Mouse (Mus musculus): Measurements from ENCODE around the gene Hikeshi. TPM values are rescaled to one million over a fixed set of nuclear protein-coding genes. Genes with fewer than 3 reads are reported as not detected.

Gene Hikeshi
- polyA plus RNA-seq, 1 experiment from 2014 or later: 48.2 TPM

DNA sequence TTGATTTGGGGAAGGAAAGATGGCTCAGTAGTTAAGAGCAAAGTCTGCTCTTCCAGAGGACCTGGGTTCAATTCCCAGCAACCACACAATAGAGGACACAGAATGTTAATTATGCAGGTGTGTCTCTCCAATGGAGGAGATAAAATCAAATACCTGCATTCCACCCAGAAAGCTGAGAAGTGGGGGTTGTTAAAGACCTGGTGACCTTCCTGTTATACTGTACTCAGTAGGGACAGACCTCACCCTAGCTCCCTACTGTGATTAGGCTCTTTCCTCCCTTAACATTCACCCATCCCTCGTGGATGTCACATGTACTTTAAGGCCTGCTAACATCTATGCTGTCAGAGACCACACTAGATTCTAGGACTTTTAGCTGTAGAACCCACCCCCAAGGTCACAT is 34.6 kb upstream of the Hikeshi start:
- Histone ChIP-seq H3K9me3 (replicated peaks; ENCODE audit: control insufficient read depth, low read length) (no peaks in the 10 kb centered on the region), H3K4me2 (ENCODE audit: low read depth, low read length) (no peak overlapping the region), H3K27me3 (ENCODE audit: control insufficient read depth, insufficient read depth, low read depth, low read length) (no peaks in the 10 kb centered on the region), H3K4me3 (ENCODE audit: low read depth, low read length) (no peak overlapping the region), H3K4me1 (ENCODE audit: control insufficient read depth, low read depth, low read length) (peaks cover 9% of the 10 kb centered on the region), H3K27ac (ENCODE audit: low read length) (no peak overlapping the region), H3K9ac (ENCODE audit: low read depth, low read length) (no peak overlapping the region), H3K36me3 (ENCODE audit: control insufficient read depth, insufficient read depth) (peaks cover 41% of the 10 kb centered on the region)
- ATAC-seq (ENCODE audit: low read depth): no peak
- WGBS (ENCODE audit: insufficient replicate concordance): 83% methylated on average over 1 of the region's 1 CpGs

DNA sequence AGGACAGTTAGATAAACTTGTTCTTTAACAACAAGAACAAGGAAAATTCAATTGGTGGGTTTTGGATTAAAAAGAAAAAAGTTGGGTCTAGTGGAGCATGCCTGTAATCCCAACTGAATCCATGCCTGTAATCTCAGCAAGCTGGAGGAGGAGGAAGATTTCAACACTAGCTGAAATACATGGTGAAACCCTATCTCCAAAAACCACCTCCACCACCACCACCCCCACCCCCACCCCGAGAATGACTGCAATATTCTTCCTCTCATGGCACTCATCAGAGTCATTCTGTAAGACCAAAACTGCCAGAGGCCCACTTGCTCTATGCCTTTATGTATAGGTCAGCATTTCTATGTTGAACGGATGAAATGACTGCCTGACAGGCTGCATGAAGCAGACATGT is 26.2 kb upstream of the Hikeshi start:
- no peaks in the 10 kb centered on the region for H3K27me3 ChIP-seq (ENCODE audit: control insufficient read depth, insufficient read depth, low read depth, low read length)
- H3K36me3 ChIP-seq (ENCODE audit: control insufficient read depth, insufficient read depth): peaks cover 44% of the 10 kb centered on the region
- WGBS (ENCODE audit: insufficient replicate concordance): 62% methylated on average over 2 of the region's 2 CpGs

DNA sequence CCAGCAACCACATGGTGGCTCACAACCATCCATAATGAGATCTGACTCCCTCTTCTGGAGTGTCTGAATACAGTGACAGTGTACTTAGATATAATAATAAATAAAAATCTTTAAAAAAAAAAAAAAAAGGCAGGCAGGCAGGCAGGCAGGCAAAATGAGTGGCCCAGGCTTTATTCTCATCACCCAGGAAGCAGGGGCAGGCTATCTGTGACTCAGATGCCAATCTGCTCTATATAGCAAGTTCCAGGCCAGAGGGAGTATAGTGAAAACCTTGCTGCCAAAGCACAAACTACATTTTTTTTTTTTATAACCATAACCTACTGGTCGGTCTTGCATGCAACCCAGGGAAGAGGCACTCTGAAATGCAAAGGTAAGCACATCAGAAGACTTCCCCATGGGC is 25.8 kb upstream of the Hikeshi start:
- Histone ChIP-seq H3K9ac (ENCODE audit: low read depth, low read length) (no peak overlapping the region), H3K27ac (ENCODE audit: low read length) (no peak overlapping the region), H3K4me1 (ENCODE audit: control insufficient read depth, low read depth, low read length) (peaks cover 4% of the 10 kb centered on the region), H3K36me3 (ENCODE audit: control insufficient read depth, insufficient read depth) (peaks cover 41% of the 10 kb centered on the region), H3K4me3 (ENCODE audit: low read depth, low read length) (no peak overlapping the region), H3K4me2 (ENCODE audit: low read depth, low read length) (no peak overlapping the region), H3K9me3 (replicated peaks; ENCODE audit: control insufficient read depth, low read length) (no peaks in the 10 kb centered on the region), H3K27me3 (ENCODE audit: control insufficient read depth, insufficient read depth, low read depth, low read length) (no peaks in the 10 kb centered on the region)
- WGBS (ENCODE audit: insufficient replicate concordance): 74% methylated on average over 1 of the region's 1 CpGs
- no peak for ATAC-seq (ENCODE audit: low read depth)

More for the DNA sequence above, 26.2 kb upstream of the Hikeshi start:
- no peak for ATAC-seq (ENCODE audit: low read depth)
- Histone ChIP-seq H3K9me3 (replicated peaks; ENCODE audit: control insufficient read depth, low read length) (no peaks in the 10 kb centered on the region), H3K4me2 (ENCODE audit: low read depth, low read length) (no peak overlapping the region), H3K4me1 (ENCODE audit: control insufficient read depth, low read depth, low read length) (peaks cover 4% of the 10 kb centered on the region), H3K27ac (ENCODE audit: low read length) (no peak overlapping the region), H3K4me3 (ENCODE audit: low read depth, low read length) (no peak overlapping the region), H3K9ac (ENCODE audit: low read depth, low read length) (no peak overlapping the region)

DNA sequence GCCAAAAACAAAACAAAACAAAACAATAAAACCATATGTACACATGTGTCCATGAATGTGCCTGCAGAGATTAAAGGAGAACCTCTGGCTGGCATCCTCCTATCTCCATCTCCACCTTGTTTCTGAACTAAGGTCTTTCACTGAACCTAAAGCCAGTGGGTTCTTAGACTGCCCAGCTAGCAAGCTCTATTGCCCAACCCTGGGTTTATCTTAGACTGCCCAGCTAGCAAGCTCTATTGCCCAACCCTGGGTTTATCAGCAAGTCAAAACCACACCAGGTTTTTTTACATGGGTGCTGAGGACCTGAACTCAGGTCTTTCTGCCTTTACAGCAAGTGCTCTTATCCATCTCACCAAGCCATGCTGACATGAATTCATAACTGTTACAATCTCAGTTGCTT is 22.1 kb upstream of the Hikeshi start:
- no peak overlapping the region for H3K4me2 ChIP-seq (ENCODE audit: low read depth, low read length)
- H3K36me3 ChIP-seq (ENCODE audit: control insufficient read depth, insufficient read depth): peaks cover 49% of the 10 kb centered on the region
- no peaks in the 10 kb centered on the region for H3K27me3 ChIP-seq (ENCODE audit: control insufficient read depth, insufficient read depth, low read depth, low read length)
- no peak overlapping the region for H3K9ac ChIP-seq (ENCODE audit: low read depth, low read length)
- no peaks in the 10 kb centered on the region for H3K9me3 ChIP-seq (replicated peaks; ENCODE audit: control insufficient read depth, low read length)
- peak; percentile 92 for ATAC-seq (ENCODE audit: low read depth)
- H3K27ac ChIP-seq (ENCODE audit: low read length): no peak overlapping the region
- H3K4me1 ChIP-seq (ENCODE audit: control insufficient read depth, low read depth, low read length): peaks cover 4% of the 10 kb centered on the region
- no peak overlapping the region for H3K4me3 ChIP-seq (ENCODE audit: low read depth, low read length)

DNA sequence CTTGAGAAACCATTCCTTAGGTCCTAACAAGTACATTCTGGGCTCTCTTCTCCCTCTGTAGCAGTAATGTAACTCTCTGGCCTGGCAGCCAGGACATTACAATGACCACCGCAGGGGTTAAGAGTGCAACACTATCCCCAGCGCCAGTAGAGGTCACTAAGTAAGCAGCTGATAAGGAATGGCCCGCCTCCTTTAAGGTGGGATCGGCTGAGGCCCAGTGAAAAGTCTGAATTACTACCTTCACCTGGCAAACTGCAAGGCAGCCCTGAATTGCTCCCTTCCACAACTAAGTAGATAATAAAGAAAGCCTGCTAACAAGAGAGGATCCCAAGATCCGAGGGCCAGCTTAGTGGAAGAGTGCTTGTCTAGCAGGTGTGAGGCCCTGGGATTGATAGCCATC is 16.3 kb upstream of the Hikeshi start:
- ATAC-seq (ENCODE audit: low read depth): no peak
- Histone ChIP-seq H3K4me2 (ENCODE audit: low read depth, low read length) (no peak overlapping the region), H3K4me3 (ENCODE audit: low read depth, low read length) (no peak overlapping the region), H3K27me3 (ENCODE audit: control insufficient read depth, insufficient read depth, low read depth, low read length) (no peaks in the 10 kb centered on the region), H3K27ac (ENCODE audit: low read length) (no peak overlapping the region), H3K36me3 (ENCODE audit: control insufficient read depth, insufficient read depth) (peaks cover 35% of the 10 kb centered on the region), H3K9me3 (replicated peaks; ENCODE audit: control insufficient read depth, low read length) (no peaks in the 10 kb centered on the region), H3K4me1 (ENCODE audit: control insufficient read depth, low read depth, low read length) (no peaks in the 10 kb centered on the region), H3K9ac (ENCODE audit: low read depth, low read length) (no peak overlapping the region)
- 52% methylated on average over 5 of the region's 5 CpGs for WGBS (ENCODE audit: insufficient replicate concordance)

DNA sequence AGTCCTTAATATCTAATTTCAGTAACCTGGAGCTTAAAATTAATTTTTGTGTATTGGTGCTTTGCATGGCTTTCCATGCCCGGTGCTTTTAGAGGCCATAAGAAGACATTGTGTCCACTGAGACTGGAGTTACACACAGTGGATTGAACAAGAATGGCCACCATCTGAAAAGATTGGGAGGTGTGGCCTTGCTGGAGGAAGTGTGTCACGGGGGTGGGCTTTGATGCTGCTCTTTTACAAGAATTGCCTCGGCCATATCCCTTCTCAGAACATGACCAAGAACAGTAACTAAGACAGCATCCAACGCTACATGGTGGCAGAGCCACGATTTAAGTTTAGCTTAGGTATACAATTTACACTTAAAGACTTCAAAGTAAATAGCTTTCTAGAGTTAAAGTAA is 13.3 kb upstream of the Hikeshi start:
- no peak overlapping the region for H3K9ac ChIP-seq (ENCODE audit: low read depth, low read length)
- H3K9me3 ChIP-seq (replicated peaks; ENCODE audit: control insufficient read depth, low read length): no peaks in the 10 kb centered on the region
- no peak overlapping the region for H3K27ac ChIP-seq (ENCODE audit: low read length)
- 69% methylated on average over 5 of the region's 5 CpGs for WGBS (ENCODE audit: insufficient replicate concordance)
- peaks cover 21% of the 10 kb centered on the region for H3K36me3 ChIP-seq (ENCODE audit: control insufficient read depth, insufficient read depth)
- no peak overlapping the region for H3K4me3 ChIP-seq (ENCODE audit: low read depth, low read length)
- no peaks in the 10 kb centered on the region for H3K27me3 ChIP-seq (ENCODE audit: control insufficient read depth, insufficient read depth, low read depth, low read length)
- ATAC-seq (ENCODE audit: low read depth): no peak
- no peaks in the 10 kb centered on the region for H3K4me1 ChIP-seq (ENCODE audit: control insufficient read depth, low read depth, low read length)
- H3K4me2 ChIP-seq (ENCODE audit: low read depth, low read length): no peak overlapping the region

DNA sequence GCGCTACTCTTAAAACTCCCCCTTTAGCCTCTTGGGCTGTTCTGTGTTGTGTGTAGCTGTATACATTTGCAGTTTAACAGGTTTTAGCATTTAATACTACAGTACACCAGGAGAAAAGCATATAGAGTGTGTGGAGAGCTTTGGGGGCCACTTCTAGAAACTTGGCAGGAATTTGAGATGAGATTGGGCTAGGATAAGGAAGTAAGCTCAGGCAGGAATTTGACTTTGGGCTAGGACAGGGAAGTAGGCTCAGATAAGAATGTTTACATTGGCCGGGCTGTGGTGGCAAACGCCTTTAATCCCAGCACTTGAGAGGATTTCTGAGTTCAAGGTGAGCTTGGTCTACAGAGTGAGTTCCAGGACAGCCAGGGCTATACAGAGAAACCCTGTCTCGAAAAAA is 8.4 kb upstream of the Hikeshi start:
- no peak overlapping the region for H3K4me2 ChIP-seq (ENCODE audit: low read depth, low read length)
- no peaks in the 10 kb centered on the region for H3K36me3 ChIP-seq (ENCODE audit: control insufficient read depth, insufficient read depth)
- no peaks in the 10 kb centered on the region for H3K9me3 ChIP-seq (replicated peaks; ENCODE audit: control insufficient read depth, low read length)
- ATAC-seq (ENCODE audit: low read depth): no peak
- no peak overlapping the region for H3K27ac ChIP-seq (ENCODE audit: low read length)
- no peaks in the 10 kb centered on the region for H3K4me1 ChIP-seq (ENCODE audit: control insufficient read depth, low read depth, low read length)
- no peaks in the 10 kb centered on the region for H3K27me3 ChIP-seq (ENCODE audit: control insufficient read depth, insufficient read depth, low read depth, low read length)
- H3K4me3 ChIP-seq (ENCODE audit: low read depth, low read length): no peak overlapping the region
- WGBS (ENCODE audit: insufficient replicate concordance): 52% methylated on average over 4 of the region's 4 CpGs
- no peak overlapping the region for H3K9ac ChIP-seq (ENCODE audit: low read depth, low read length)

DNA sequence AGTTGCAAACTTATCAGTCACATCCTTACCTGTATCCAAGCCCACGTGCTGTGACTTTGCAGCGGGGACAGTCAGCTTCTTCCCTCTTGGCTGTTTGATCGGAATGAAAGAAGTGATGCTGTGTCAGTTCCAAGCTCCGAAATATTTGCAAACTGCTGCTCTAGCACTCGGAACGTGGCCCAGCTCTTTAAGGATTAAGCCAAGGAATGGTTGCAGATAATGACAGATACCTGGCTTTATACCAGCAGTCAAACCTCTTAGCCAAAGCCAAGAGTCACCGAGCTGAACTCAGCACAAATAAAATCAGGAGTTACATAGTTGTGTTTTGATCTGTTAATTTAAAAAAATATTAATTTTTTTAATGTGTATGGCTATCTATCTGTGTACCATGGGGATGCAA is 7.0 kb upstream of the Hikeshi start:
- Histone ChIP-seq H3K9ac (ENCODE audit: low read depth, low read length) (no peak overlapping the region), H3K27ac (ENCODE audit: low read length) (no peak overlapping the region), H3K4me1 (ENCODE audit: control insufficient read depth, low read depth, low read length) (no peaks in the 10 kb centered on the region), H3K9me3 (replicated peaks; ENCODE audit: control insufficient read depth, low read length) (no peaks in the 10 kb centered on the region), H3K4me2 (ENCODE audit: low read depth, low read length) (no peak overlapping the region), H3K36me3 (ENCODE audit: control insufficient read depth, insufficient read depth) (no peaks in the 10 kb centered on the region), H3K27me3 (ENCODE audit: control insufficient read depth, insufficient read depth, low read depth, low read length) (no peaks in the 10 kb centered on the region), H3K4me3 (ENCODE audit: low read depth, low read length) (no peak overlapping the region)
- WGBS (ENCODE audit: insufficient replicate concordance): 70% methylated on average over 7 of the region's 7 CpGs
- no peak for ATAC-seq (ENCODE audit: low read depth)

DNA sequence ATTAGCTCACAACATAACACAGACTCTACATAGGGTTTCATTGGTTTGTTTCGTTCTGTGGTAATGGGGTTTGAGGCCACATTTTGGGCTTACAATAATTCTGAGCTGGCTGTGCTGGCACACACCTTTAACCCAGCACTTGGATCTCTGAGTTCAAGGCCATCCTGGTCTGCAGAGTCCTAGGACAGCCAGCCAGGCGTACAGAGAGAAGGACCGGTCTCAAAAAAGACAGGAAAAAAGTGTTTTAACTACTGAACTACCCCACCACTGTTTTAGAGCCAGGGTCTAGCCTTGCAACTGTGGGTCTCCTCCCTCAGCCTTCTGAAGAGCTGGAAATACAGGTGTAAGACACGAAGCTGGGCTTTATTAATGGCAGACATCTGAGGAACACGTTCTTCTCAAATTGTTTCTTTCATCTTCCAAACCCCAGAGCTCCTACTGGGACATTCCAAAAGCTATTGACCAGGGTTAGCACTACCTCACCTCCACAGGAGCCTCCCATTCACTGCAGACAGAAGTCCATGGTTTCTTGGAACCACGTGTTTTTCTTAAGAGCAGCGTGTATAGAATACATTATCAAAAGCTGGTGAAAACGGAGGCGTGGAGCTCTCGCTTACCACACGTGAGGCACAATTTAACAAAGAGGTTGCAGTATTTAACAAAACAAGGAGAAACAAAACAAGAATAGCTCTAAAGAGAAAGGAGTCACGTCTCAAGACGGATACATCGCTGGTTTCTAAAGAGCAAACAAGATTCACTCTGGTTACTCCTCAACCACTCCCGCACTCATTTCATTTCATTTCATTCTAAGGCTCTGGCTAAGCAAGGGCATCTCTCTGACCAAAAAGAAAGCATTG is 1.3 kb downstream of the Hikeshi start:
- no peaks in the 10 kb centered on the region for H3K9me3 ChIP-seq (replicated peaks; ENCODE audit: control insufficient read depth, low read length)
- peaks cover 16% of the 10 kb centered on the region for H3K4me1 ChIP-seq (ENCODE audit: control insufficient read depth, low read depth, low read length)
- peak overlapping the region; percentile 91 for H3K4me2 ChIP-seq (ENCODE audit: low read depth, low read length)
- WGBS (ENCODE audit: insufficient replicate concordance): 45% methylated on average over 15 of the region's 15 CpGs
- peak overlapping the region; percentile 26; the same call in 1 of the 2 replicates for H3K9ac ChIP-seq (ENCODE audit: low read depth, low read length)
- H3K36me3 ChIP-seq (ENCODE audit: control insufficient read depth, insufficient read depth): peaks cover 1% of the 10 kb centered on the region; the same call in 1 of the 2 replicates
- H3K4me3 ChIP-seq (ENCODE audit: low read depth, low read length): peak overlapping the region; percentile 96
- H3K27ac ChIP-seq (ENCODE audit: low read length): no peak overlapping the region
- no peaks in the 10 kb centered on the region for H3K27me3 ChIP-seq (ENCODE audit: control insufficient read depth, insufficient read depth, low read depth, low read length)
- ATAC-seq (ENCODE audit: low read depth): no peak
